ENCODE assay signal across 12 mouse cellular contexts in the genomic region with DNA sequence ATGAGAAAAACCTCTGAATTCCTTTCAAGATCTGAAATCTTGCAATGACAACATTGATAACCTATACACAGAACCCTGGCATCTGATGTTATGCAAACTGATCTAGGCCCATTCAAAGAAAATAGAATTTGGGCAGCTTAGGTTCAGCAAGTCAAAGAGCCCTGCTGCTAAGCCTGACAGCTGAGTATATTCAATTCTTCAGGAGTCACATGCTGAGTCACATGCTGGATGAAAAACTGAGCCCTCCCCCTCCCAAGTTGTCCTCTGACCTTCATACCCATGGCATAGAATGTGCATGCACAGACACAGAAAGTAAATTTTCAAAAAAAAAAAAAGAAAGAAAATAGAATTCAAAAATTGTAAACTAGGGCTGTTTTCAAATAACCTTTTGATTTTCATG.
DNase-seq lines count a peak whose midpoint lies in the region; ATAC-seq and TF ChIP-seq lines count a peak whose summit lies in the region.
"Had no signal": no experiment of that assay in that cellular context is flagged by ENCODE, and none has a peak within 500 bp of the region (broad histone marks: within the 10 kb centered on the region; RNA-seq: fewer than 3 reads in every experiment).

No protein-coding gene starts in this region.

- no peaks in the 10 kb centered on the region for H3K27me3 ChIP-seq in heart, embryonic 10.5 days (ENCODE audit: insufficient read depth, poor library complexity, severe bottlenecking)
- no peaks in the 10 kb centered on the region for H3K27me3 ChIP-seq in midbrain, postnatal 0 days (ENCODE audit: insufficient read depth, low read length)
- H3K27me3 ChIP-seq in midbrain, embryonic 10.5 days (ENCODE audit: low read depth, poor library complexity, severe bottlenecking) = no peaks in the 10 kb centered on the region
- H3K27me3 ChIP-seq in hindbrain, embryonic 12.5 days = no peaks in the 10 kb centered on the region
- H3K27me3 ChIP-seq in neural tube, embryonic 14.5 days (ENCODE audit: control insufficient read depth, insufficient read depth, low read length) = no peaks in the 10 kb centered on the region
- H3K27me3 ChIP-seq: limb, embryonic 15.5 days had no signal

- no peaks in the 10 kb centered on the region for H3K36me3 ChIP-seq in heart, embryonic 10.5 days
- H3K36me3 ChIP-seq in midbrain, postnatal 0 days (ENCODE audit: insufficient read depth, low read length) = no peaks in the 10 kb centered on the region
- H3K36me3 ChIP-seq in midbrain, embryonic 10.5 days = no peaks in the 10 kb centered on the region
- no peaks in the 10 kb centered on the region for H3K36me3 ChIP-seq in hindbrain, embryonic 12.5 days
- no peaks in the 10 kb centered on the region for H3K36me3 ChIP-seq in neural tube, embryonic 14.5 days (ENCODE audit: control insufficient read depth, insufficient read depth, low read length)
- H3K36me3 ChIP-seq: G1E; limb, embryonic 15.5 days had no signal

- 0 out of 2 replicates have a peak, but pooled peaks have one; percentile 16 for ATAC-seq in midbrain, postnatal 0 days (ENCODE audit: low FRiP score)
- no peak for ATAC-seq in hindbrain, embryonic 12.5 days (ENCODE audit: low FRiP score)
- ATAC-seq in neural tube, embryonic 14.5 days (ENCODE audit: low read depth) = no peak
- ATAC-seq: activated CD4-positive, CD25-positive, alpha-beta regulatory T cell, adult 4 months; inflammation-experienced regulatory T-cells, adult 6 months had no signal

- H3K4me1 ChIP-seq in heart, embryonic 10.5 days = peaks cover 16% of the 10 kb centered on the region; the same call in 1 of the 2 replicates
- H3K4me1 ChIP-seq in midbrain, postnatal 0 days (ENCODE audit: insufficient read depth, low read length) = no peaks in the 10 kb centered on the region
- peaks cover 17% of the 10 kb centered on the region for H3K4me1 ChIP-seq in midbrain, embryonic 10.5 days
- H3K4me1 ChIP-seq in hindbrain, embryonic 12.5 days = peaks cover 6% of the 10 kb centered on the region
- peaks cover 3% of the 10 kb centered on the region; the same call in 1 of the 2 replicates for H3K4me1 ChIP-seq in neural tube, embryonic 14.5 days (ENCODE audit: control insufficient read depth, insufficient read depth, low read length)
- H3K4me1 ChIP-seq: limb, embryonic 15.5 days had no signal

- DNase-seq in heart, embryonic 10.5 days (ENCODE audit: low spot score) = no peak
- DNase-seq in heart, adult 8-10 months (ENCODE audit: low spot score) = no peak
- no peak for DNase-seq in midbrain, postnatal 0 days (ENCODE audit: low spot score)
- DNase-seq in midbrain, embryonic 10.5 days (ENCODE audit: low spot score) = no peak
- DNase-seq in urinary bladder, adult 18-20 months (ENCODE audit: low spot score in 2 of 2) = no peak
- DNase-seq: cerebellum, adult 11-12 months had no signal

- H3K27ac ChIP-seq in heart, embryonic 10.5 days = peak overlapping the region; percentile 63
- no peak overlapping the region for H3K27ac ChIP-seq in midbrain, postnatal 0 days (ENCODE audit: low read depth, low read length)
- no peak overlapping the region for H3K27ac ChIP-seq in midbrain, embryonic 10.5 days (replicated peaks)
- peak overlapping the region; percentile 5; the same call in 1 of the 2 replicates for H3K27ac ChIP-seq in hindbrain, embryonic 12.5 days
- H3K27ac ChIP-seq in neural tube, embryonic 14.5 days (ENCODE audit: low read depth, low read length) = 0 out of 2 replicates have a peak overlapping the region, but pooled peaks have one; percentile 16
- H3K27ac ChIP-seq: limb, embryonic 15.5 days had no signal

- no peak overlapping the region for H3K4me2 ChIP-seq in midbrain, postnatal 0 days (ENCODE audit: low read depth, low read length, poor library complexity, severe bottlenecking)
- no peak overlapping the region for H3K4me2 ChIP-seq in hindbrain, embryonic 12.5 days (replicated peaks)
- no peak overlapping the region for H3K4me2 ChIP-seq in neural tube, embryonic 14.5 days (ENCODE audit: low read depth, low read length)
- H3K4me2 ChIP-seq: limb, embryonic 15.5 days had no signal

- no peak for TF ChIP-seq CTCF in midbrain, postnatal 0 days (IDR thresholded peaks at IDR 0.05)

- no peaks in the 10 kb centered on the region for H3K9me3 ChIP-seq in heart, embryonic 10.5 days
- H3K9me3 ChIP-seq in midbrain, postnatal 0 days (ENCODE audit: low read length) = no peaks in the 10 kb centered on the region
- H3K9me3 ChIP-seq in midbrain, embryonic 10.5 days (replicated peaks) = no peaks in the 10 kb centered on the region
- H3K9me3 ChIP-seq in hindbrain, embryonic 12.5 days (replicated peaks) = no peaks in the 10 kb centered on the region
- no peaks in the 10 kb centered on the region for H3K9me3 ChIP-seq in neural tube, embryonic 14.5 days (ENCODE audit: control insufficient read depth, low read length)
- H3K9me3 ChIP-seq: G1E; limb, embryonic 15.5 days had no signal

- no peak overlapping the region for H3K4me3 ChIP-seq in heart, embryonic 10.5 days
- no peak overlapping the region for H3K4me3 ChIP-seq in midbrain, postnatal 0 days (ENCODE audit: low read depth, low read length)
- H3K4me3 ChIP-seq in midbrain, embryonic 10.5 days = no peak overlapping the region
- no peak overlapping the region for H3K4me3 ChIP-seq in hindbrain, embryonic 12.5 days
- no peak overlapping the region for H3K4me3 ChIP-seq in neural tube, embryonic 14.5 days (ENCODE audit: low read depth, low read length)
- H3K4me3 ChIP-seq: limb, embryonic 15.5 days had no signal

- H3K9ac ChIP-seq in midbrain, postnatal 0 days (replicated peaks; ENCODE audit: low read length, poor library complexity, severe bottlenecking) = no peak overlapping the region
- H3K9ac ChIP-seq in hindbrain, embryonic 12.5 days = no peak overlapping the region
- no peak overlapping the region for H3K9ac ChIP-seq in neural tube, embryonic 14.5 days (replicated peaks; ENCODE audit: low read depth, low read length)
- H3K9ac ChIP-seq: limb, embryonic 15.5 days had no signal

Comparison
In these comparisons a context has a peak if more than half of its experiments do, and no peak if none do; other contexts are left out.
1. H3K27ac ChIP-seq: peak in heart, embryonic 10.5 days (single experiment), hindbrain, embryonic 12.5 days (single experiment) and neural tube, embryonic 14.5 days (single experiment); none in midbrain, postnatal 0 days (single experiment) and midbrain, embryonic 10.5 days (single experiment).